Mouse (Mus musculus) kidney, adult 2 months (tissue): ENCODE results near the gene Gnpnat1.

Experiments used
- CTCF ChIP-seq: fragments of 200-500 bp; conservative IDR thresholded peaks from 2 replicates; pipeline ENCODE4 v1.5.1; 2011; ENCODE audit warnings: low read depth, mild to moderate bottlenecking, control low read depth, low read length, moderate library complexity, mixed read lengths; ENCODE audit not compliant: insufficient read depth, insufficient read length
- POLR2A ChIP-seq: fragments of 200-500 bp; IDR thresholded peaks from one replicate; pipeline ENCODE4 v1.6.1; 2011; ENCODE audit warnings: low read depth, low read length, control low read depth

DNA sequence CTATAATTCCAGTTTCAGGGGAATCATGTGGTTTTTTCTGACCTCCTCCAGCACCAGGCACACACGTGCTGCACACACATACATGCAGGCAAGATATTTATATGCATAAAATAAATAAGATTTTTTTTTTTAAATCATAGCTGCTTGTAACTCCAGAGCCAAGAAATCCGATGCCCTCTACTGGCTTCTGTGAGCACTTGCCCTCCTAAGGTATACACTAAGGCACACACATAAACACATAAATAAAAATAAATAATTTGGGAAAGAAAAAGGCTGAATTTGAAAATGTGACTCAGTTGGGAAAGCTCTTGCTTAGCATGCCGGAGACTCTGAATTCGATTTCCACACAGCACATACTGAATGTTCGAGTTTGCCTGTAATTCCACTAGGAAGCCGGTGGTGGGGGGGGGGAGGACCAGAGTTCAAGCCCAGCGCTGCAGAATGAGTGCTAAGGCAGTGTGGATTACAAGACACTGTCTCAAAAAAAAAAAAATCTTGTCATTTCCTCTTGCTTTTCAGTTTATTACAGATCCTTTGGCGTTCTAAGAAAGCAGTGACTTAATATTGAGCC is 75.6 kb downstream of the Gnpnat1 start:
- TF ChIP-seq CTCF (no peak), POLR2A (no peak)
